Mouse (Mus musculus) thymus, adult 18-20 months (tissue): Measurements from ENCODE around the gene Tom1l2.

ENCODE experiments used
- DNase-seq, 2 experiments: peaks; one replicate each; pipeline ENCODE4 v3.0.0; 2022; ENCODE audit warnings: mixed read lengths in 2 of 2

Tom1l2 gene

GRCm38 (mm10) chr11:60302354-60303083, 50.2 kb downstream of the Tom1l2 start:
- peak; percentile 28 to 50 for DNase-seq

GRCm38 (mm10) chr11:60301588-60302208, 51.0 kb downstream of the Tom1l2 start:
- no peak for DNase-seq

- no peak for DNase-seq
Measured at GRCm38 (mm10) chr11:60300318-60300717, 52.4 kb downstream of the Tom1l2 start.

- no peak for DNase-seq
Measured at GRCm38 (mm10) chr11:60297772-60298171, 54.9 kb downstream of the Tom1l2 start.

GRCm38 (mm10) chr11:60294630-60295313, 57.9 kb downstream of the Tom1l2 start:
- DNase-seq = no peak

- no peak for DNase-seq
Measured at GRCm38 (mm10) chr11:60293683-60294629, 58.7 kb downstream of the Tom1l2 start.

- peak in 1 of 2 experiments; percentile 48 for DNase-seq
Measured at GRCm38 (mm10) chr11:60292718-60293117, 60.0 kb downstream of the Tom1l2 start.

- no peak for DNase-seq
Measured at GRCm38 (mm10) chr11:60288980-60289379, 63.7 kb downstream of the Tom1l2 start.

GRCm38 (mm10) chr11:60286311-60286710, 66.4 kb downstream of the Tom1l2 start:
- no peak for DNase-seq

GRCm38 (mm10) chr11:60280429-60281414, 72.0 kb downstream of the Tom1l2 start:
- DNase-seq = no peak

- DNase-seq = no peak
Measured at GRCm38 (mm10) chr11:60279483-60279882, 73.2 kb downstream of the Tom1l2 start.

GRCm38 (mm10) chr11:60277771-60278170, 74.9 kb downstream of the Tom1l2 start:
- DNase-seq = no peak

GRCm38 (mm10) chr11:60277164-60277740, 75.5 kb downstream of the Tom1l2 start:
- no peak for DNase-seq

GRCm38 (mm10) chr11:60276408-60277093, 76.2 kb downstream of the Tom1l2 start:
- no peak for DNase-seq

GRCm38 (mm10) chr11:60273273-60273805, 79.4 kb downstream of the Tom1l2 start:
- DNase-seq = no peak

- DNase-seq = no peak
Measured at GRCm38 (mm10) chr11:60268563-60268962, 84.1 kb downstream of the Tom1l2 start.

GRCm38 (mm10) chr11:60265271-60265985, 87.3 kb downstream of the Tom1l2 start:
- no peak for DNase-seq

GRCm38 (mm10) chr11:60264651-60265050, 88.1 kb downstream of the Tom1l2 start:
- DNase-seq = no peak

- no peak for DNase-seq
Measured at GRCm38 (mm10) chr11:60262396-60262795, 90.3 kb downstream of the Tom1l2 start.
